Mouse (Mus musculus) midbrain, embryonic 11.5 days (tissue): Measurements from ENCODE around the gene Bmpr1a. TPM values are rescaled to one million over a fixed set of nuclear protein-coding genes. Genes with fewer than 3 reads are reported as not detected.

Source experiments
- ATAC-seq: fragments of 200-750 bp; cut with Nextera tagmentation; 2 replicates; pipeline ENCODE4 v1.8.0; 2017; ENCODE audit warnings: moderate TSS enrichment, moderate library complexity; ENCODE audit not compliant: low FRiP score
- DNase-seq: peaks from one replicate; pipeline ENCODE4 v3.0.0; 2015; ENCODE audit warnings: low spot score; ENCODE audit errors: missing footprints
- H3K27ac ChIP-seq: fragments of 300-500 bp; sonication (generic); 2 replicates; pipeline ENCODE4 v1.5.1; 2014; ENCODE audit warnings: low read depth, low read length
- H3K27me3 ChIP-seq: fragments of 300-500 bp; sonication (generic); 2 replicates; pipeline ENCODE4 v1.6.1; 2014; ENCODE audit warnings: mild to moderate bottlenecking, low read length, moderate library complexity, mixed read lengths; ENCODE audit not compliant: control insufficient read depth, insufficient read depth
- H3K36me3 ChIP-seq: fragments of 300-500 bp; sonication (generic); 2 replicates; pipeline ENCODE4 v1.6.1; 2014; ENCODE audit warnings: mild to moderate bottlenecking, low read length, moderate library complexity, mixed read lengths; ENCODE audit not compliant: control insufficient read depth, insufficient read depth
- H3K4me1 ChIP-seq: fragments of 300-500 bp; sonication (generic); 2 replicates; pipeline ENCODE4 v1.6.1; 2014; ENCODE audit warnings: low read length; ENCODE audit not compliant: control insufficient read depth, insufficient read depth
- H3K4me2 ChIP-seq: fragments of 300-500 bp; sonication (generic); 2 replicates; pipeline ENCODE4 v1.6.1; 2014; ENCODE audit warnings: mild to moderate bottlenecking, moderate library complexity
- H3K4me3 ChIP-seq: fragments of 300-500 bp; sonication (generic); 2 replicates; pipeline ENCODE4 v1.5.1; 2014; ENCODE audit warnings: low read depth, low read length
- H3K9ac ChIP-seq: fragments of 300-500 bp; sonication (generic); 2 replicates; pipeline ENCODE4 v1.6.1; 2014; ENCODE audit warnings: low read length
- H3K9me3 ChIP-seq: fragments of 300-500 bp; sonication (generic); 2 replicates; pipeline ENCODE4 v1.6.1; 2016; ENCODE audit warnings: low read length; ENCODE audit not compliant: control insufficient read depth
- WGBS: fragments of 180-500 bp; shearing (Covaris S2); extraction: QIAGEN DNeasy Blood & Tissue Kit; methylation state at CpG from one replicate; pipeline ENCODE4 v1.1.7; 2014; 5-methylcytosine and 5-hydroxymethylcytosine counted together
- polyA plus RNA-seq: library from polyadenylated mRNA; unstranded; fragments of >200 nt; fragmentation: Nextera tagmentation; extraction: Ambion mirVana; gene quantifications from 2 replicates; pipeline ENCODE4 v1.2.1, GENCODE M21; 2014

The Bmpr1a gene
- polyA plus RNA-seq, 1 experiment from 2014 or later, result 44.4 TPM

DNA sequence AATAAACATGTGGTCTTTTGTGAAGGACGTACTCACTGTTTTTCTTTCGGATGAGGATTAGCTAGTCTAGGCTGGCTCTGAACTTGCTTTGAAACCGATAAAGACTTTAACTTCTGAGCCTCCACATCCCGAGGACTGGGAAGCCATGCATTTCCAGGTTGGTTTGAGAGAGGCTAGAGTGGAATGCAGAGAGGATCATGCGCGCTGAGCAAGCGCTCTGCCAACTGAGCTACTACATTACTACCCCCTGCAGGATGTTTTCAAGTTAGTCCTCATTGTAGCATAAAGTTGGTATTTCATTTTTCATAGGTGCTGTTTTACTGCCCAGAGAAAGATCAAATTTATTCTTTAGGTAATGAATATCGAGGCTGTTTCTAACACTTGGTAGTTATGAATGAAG lies 17.0 kb downstream of the Bmpr1a start:
- Histone ChIP-seq H3K4me2 (no peak overlapping the region), H3K4me3 (no peak overlapping the region), H3K27ac (no peak overlapping the region), H3K36me3 (no peaks in the 10 kb centered on the region), H3K4me1 (peaks cover 2% of the 10 kb centered on the region; the same call in 1 of the 2 replicates), H3K9me3 (no peaks in the 10 kb centered on the region), H3K9ac (no peak overlapping the region), H3K27me3 (no peaks in the 10 kb centered on the region)
- DNase-seq, result no peak
- ATAC-seq, result no peak
- 53% methylated on average over 8 of the region's 8 CpGs for WGBS

DNA sequence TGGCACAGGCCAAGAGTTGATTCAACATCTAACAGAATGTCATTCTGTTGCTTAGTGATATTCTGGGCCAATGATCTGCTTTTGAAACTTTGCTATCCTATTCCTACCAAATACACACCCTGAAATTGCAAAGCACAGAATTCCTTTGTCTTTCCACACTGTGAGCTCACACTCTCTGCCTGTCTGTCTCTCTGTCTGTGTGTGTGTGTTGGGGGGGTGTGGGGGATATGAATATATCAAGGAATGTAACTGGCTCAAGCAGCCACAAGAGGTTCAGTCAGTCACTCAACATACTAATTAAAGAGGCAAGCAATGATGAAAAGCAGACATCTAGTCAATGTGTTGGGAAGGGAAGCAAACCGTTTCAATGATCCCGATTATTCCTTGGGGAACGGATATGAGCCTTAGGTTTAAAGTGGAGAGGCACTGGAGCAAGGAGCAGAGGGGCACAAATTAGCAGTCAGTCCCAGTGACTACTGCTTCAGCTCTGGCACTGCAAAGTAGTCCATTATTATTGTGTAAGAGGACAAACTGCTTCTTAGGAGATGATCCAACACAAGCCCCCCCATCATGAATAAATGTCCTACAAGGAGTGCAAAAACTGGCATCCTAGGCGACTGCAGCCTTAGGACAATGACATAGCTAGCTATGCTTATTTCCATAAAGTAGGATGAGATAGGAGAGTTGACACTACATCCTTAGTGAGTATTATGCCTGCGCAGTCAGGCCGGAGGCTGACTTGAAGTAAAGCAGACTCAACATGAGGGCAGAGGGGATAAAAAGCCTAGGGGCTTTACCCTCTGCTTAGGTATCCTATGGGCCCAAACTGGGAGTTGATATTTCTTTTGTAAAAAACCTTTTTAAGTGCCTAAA lies 19.4 kb downstream of the Bmpr1a start:
- ATAC-seq (peak; percentile 72), DNase-seq (no peak)
- no peaks in the 10 kb centered on the region for H3K36me3 ChIP-seq
- no peaks in the 10 kb centered on the region for H3K9me3 ChIP-seq
- no peak overlapping the region for H3K9ac ChIP-seq
- H3K4me2 ChIP-seq, result no peak overlapping the region
- H3K27ac ChIP-seq, result no peak overlapping the region
- WGBS, result 70% methylated on average over 6 of the region's 6 CpGs
- peaks cover 2% of the 10 kb centered on the region; the same call in 1 of the 2 replicates for H3K4me1 ChIP-seq
- H3K4me3 ChIP-seq, result no peak overlapping the region
- no peaks in the 10 kb centered on the region for H3K27me3 ChIP-seq

DNA sequence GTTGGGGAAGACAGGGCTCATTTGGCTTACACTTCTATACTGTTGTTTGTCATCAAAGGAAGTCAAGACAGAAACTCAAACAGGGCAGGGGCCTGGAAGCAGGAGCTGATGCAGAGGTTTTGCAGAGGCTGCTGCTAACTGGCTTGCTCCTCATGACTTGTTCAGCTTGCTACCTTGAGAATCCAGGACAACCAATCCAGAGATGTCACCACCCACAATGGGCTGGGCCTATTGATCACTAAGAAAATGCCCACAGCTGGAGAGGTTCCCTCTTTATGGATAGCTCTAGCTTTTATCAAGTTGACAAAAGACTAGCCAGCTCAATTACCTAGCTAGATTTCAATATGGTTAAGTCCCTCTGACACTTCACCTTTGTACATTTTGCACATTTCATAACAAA lies 31.6 kb downstream of the Bmpr1a start:
- H3K9me3 ChIP-seq, result no peaks in the 10 kb centered on the region
- H3K9ac ChIP-seq, result no peak overlapping the region
- no peak overlapping the region for H3K27ac ChIP-seq
- H3K4me1 ChIP-seq, result no peaks in the 10 kb centered on the region
- no peaks in the 10 kb centered on the region for H3K36me3 ChIP-seq
- H3K27me3 ChIP-seq, result no peaks in the 10 kb centered on the region
- H3K4me2 ChIP-seq, result no peak overlapping the region
- H3K4me3 ChIP-seq, result no peak overlapping the region
- no peak for ATAC-seq
- DNase-seq, result no peak

GRCm38 (mm10) chr14:34466291-34466690 lies 36.9 kb downstream of the Bmpr1a start:
- WGBS, result 81% methylated on average over 3 of the region's 3 CpGs
- no peak for DNase-seq
- no peak for ATAC-seq
- Histone ChIP-seq H3K4me1 (no peaks in the 10 kb centered on the region), H3K9me3 (no peaks in the 10 kb centered on the region), H3K27me3 (no peaks in the 10 kb centered on the region), H3K4me3 (no peak overlapping the region), H3K27ac (no peak overlapping the region), H3K4me2 (no peak overlapping the region), H3K36me3 (no peaks in the 10 kb centered on the region), H3K9ac (no peak overlapping the region)

- 91% methylated on average over 2 of the region's 2 CpGs for WGBS
- H3K27me3 ChIP-seq, result no peaks in the 10 kb centered on the region
- no peak overlapping the region for H3K4me3 ChIP-seq
- no peaks in the 10 kb centered on the region for H3K9me3 ChIP-seq
- H3K4me1 ChIP-seq, result peaks cover 4% of the 10 kb centered on the region; the same call in 1 of the 2 replicates
- H3K9ac ChIP-seq, result no peak overlapping the region
- no peak overlapping the region for H3K4me2 ChIP-seq
- no peak overlapping the region for H3K27ac ChIP-seq
- ATAC-seq, result no peak
- DNase-seq, result no peak
- no peaks in the 10 kb centered on the region; the same call in 1 of the 2 replicates for H3K36me3 ChIP-seq
These were observed 43.8 kb downstream of the Bmpr1a start for GRCm38 (mm10) chr14:34459386-34459785.

DNA sequence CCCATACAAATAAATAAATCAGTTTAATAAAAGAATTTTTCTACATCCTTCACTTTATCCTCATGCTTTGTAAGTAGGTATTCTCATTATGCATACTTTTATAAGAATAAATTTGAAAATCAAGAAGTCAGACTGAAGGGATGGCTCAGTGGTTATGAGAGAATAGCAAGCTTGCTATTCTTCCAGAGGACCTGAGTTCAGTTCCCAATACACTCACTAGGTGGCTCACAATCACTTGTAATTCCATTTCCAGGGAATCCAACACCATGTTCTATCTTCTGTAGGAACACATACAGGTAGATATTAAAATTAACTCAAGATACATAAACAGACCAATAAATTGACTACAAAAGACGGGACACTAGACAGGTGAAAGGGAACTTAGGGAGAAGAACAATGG lies 44.3 kb downstream of the Bmpr1a start:
- ATAC-seq (no peak), DNase-seq (peak; percentile 89)
- H3K36me3 ChIP-seq, result no peaks in the 10 kb centered on the region; the same call in 1 of the 2 replicates

DNA sequence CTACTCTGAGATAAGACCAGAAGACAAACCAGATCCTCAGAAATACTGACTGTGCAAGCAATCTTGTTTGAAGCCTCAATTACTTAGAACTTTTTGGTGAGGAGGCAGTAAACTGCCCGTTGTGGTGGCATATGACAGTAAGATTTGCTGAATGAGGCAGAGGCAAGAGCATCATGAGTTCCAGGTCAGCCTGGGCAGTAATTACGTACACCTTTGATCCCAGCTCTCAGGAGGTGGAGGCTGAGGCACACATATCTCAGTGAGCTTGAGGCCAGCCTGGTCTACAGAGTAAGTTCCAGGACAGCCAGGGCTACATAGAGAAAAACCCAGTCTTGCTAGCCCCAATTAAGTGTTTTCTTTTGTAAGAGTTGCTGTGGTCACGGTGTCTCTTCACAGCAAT lies 48.9 kb downstream of the Bmpr1a start:
- DNase-seq (peak; percentile 86), ATAC-seq (peak; percentile 31; the same call in 1 of the 2 replicates)
- Histone ChIP-seq H3K4me2 (no peak overlapping the region; the same call in 1 of the 2 replicates), H3K27ac (peak overlapping the region; percentile 89), H3K4me1 (peaks cover 23% of the 10 kb centered on the region), H3K9ac (no peak overlapping the region), H3K4me3 (no peak overlapping the region), H3K27me3 (no peaks in the 10 kb centered on the region), H3K36me3 (no peaks in the 10 kb centered on the region), H3K9me3 (no peaks in the 10 kb centered on the region)
- WGBS, result 45% methylated on average over 3 of the region's 3 CpGs

More for the DNA sequence above, 44.3 kb downstream of the Bmpr1a start:
- Histone ChIP-seq H3K27ac (no peak overlapping the region), H3K4me1 (peaks cover 9% of the 10 kb centered on the region; the same call in 1 of the 2 replicates), H3K4me2 (no peak overlapping the region), H3K9ac (no peak overlapping the region), H3K4me3 (no peak overlapping the region), H3K9me3 (no peaks in the 10 kb centered on the region), H3K27me3 (no peaks in the 10 kb centered on the region)
- WGBS, result 77% methylated on average over 1 of the region's 1 CpGs

GRCm38 (mm10) chr14:34453648-34454047 lies 49.5 kb downstream of the Bmpr1a start:
- no peak overlapping the region for H3K4me3 ChIP-seq
- H3K4me1 ChIP-seq, result peaks cover 23% of the 10 kb centered on the region
- no peaks in the 10 kb centered on the region for H3K27me3 ChIP-seq
- H3K4me2 ChIP-seq, result peak overlapping the region; percentile 21; the same call in 1 of the 2 replicates
- H3K36me3 ChIP-seq, result no peaks in the 10 kb centered on the region
- DNase-seq (peak; percentile 93), ATAC-seq (peak; percentile 85)
- H3K9ac ChIP-seq, result 0 out of 2 replicates have a peak overlapping the region, but pooled peaks have one; percentile 17
- H3K27ac ChIP-seq, result peak overlapping the region; percentile 89
- no peaks in the 10 kb centered on the region for H3K9me3 ChIP-seq
- 7% methylated on average over 6 of the region's 6 CpGs for WGBS

DNA sequence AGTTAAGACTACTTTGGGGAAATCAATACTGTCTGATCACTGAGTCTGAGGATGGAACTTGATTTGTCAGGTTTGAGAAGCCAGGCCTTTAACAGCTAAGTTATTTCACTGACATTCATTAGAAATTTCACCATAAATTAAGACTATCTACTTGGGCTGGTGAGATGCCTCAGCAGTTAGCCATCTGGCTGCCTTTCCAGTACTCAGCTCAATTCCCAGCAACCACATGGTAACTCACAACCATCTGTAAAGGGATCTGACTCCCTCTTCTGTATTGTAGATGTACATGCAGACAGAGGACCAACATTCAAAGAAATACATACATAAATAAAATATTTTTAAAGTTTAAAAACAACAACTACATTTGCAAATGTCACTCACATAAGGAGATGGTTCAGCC lies 51.3 kb downstream of the Bmpr1a start:
- Histone ChIP-seq H3K4me2 (no peak overlapping the region), H3K4me3 (no peak overlapping the region), H3K4me1 (peaks cover 23% of the 10 kb centered on the region), H3K9me3 (no peaks in the 10 kb centered on the region), H3K9ac (no peak overlapping the region), H3K27ac (no peak overlapping the region), H3K36me3 (peaks cover 3% of the 10 kb centered on the region; the same call in 1 of the 2 replicates), H3K27me3 (no peaks in the 10 kb centered on the region)
- no peak for ATAC-seq
- peak; percentile 79 for DNase-seq
